ENCODE assay signal across 8 mouse cellular contexts in genomic region chr1:167374003-167374784, GRCm38 (mm10). TPM values are rescaled to one million over a fixed set of nuclear protein-coding genes. Genes with fewer than 3 reads are reported as not detected.
DNase-seq lines count a peak whose midpoint lies in the region; ATAC-seq and TF ChIP-seq lines count a peak whose summit lies in the region.

No protein-coding gene starts in this region.

- DNase-seq in R1 (ENCODE audit: low read depth, low spot score) (peak; percentile 85), adipocyte (ENCODE audit: low spot score) (no peak)
- peak; percentile 78 for DNase-seq in embryo, embryonic 11 days
- DNase-seq in heart, postnatal 4 days, result peak; percentile 50
- peak; percentile 90 for DNase-seq in liver, adult 2 months (ENCODE audit: extremely low read depth, low read depth, low spot score)
- no peak for DNase-seq in cerebellum, postnatal 4 days (ENCODE audit: low spot score in 2 of 2)
- no peak for DNase-seq in frontal cortex, postnatal 10 days (ENCODE audit: low spot score in 2 of 2)

- no peaks in the 10 kb centered on the region for H3K36me3 ChIP-seq in liver, adult 2 months (ENCODE audit: control insufficient read depth, insufficient read depth, low read length)
- peaks cover 2% of the 10 kb centered on the region; the same call in 1 of the 2 replicates for H3K36me3 ChIP-seq in neural tube, embryonic 12.5 days

- H3K27me3 ChIP-seq in liver, adult 2 months (ENCODE audit: control insufficient read depth, insufficient read depth, low read length), result no peaks in the 10 kb centered on the region
- no peaks in the 10 kb centered on the region; the same call in 1 of the 2 replicates for H3K27me3 ChIP-seq in neural tube, embryonic 12.5 days (replicated peaks)

- peaks cover 23% of the 10 kb centered on the region for H3K4me1 ChIP-seq in liver, adult 2 months (ENCODE audit: control insufficient read depth, insufficient read depth, low read length)
- peaks cover 6% of the 10 kb centered on the region for H3K4me1 ChIP-seq in neural tube, embryonic 12.5 days

- TF ChIP-seq CTCF in liver, adult 2 months (IDR thresholded peaks at IDR 0.05; ENCODE audit: low read depth, low read length), result no peak

- no peak overlapping the region; the same call in 1 of the 2 replicates for H3K9ac ChIP-seq in liver, adult 2 months (ENCODE audit: low read depth, low read length)
- H3K9ac ChIP-seq in neural tube, embryonic 12.5 days, result no peak overlapping the region

- H3K4me2 ChIP-seq in neural tube, embryonic 12.5 days (replicated peaks), result peak overlapping the region; percentile 23

- no peaks in the 10 kb centered on the region for H3K79me2 ChIP-seq in liver, adult 2 months (ENCODE audit: control insufficient read depth, insufficient read depth, low read length)

- WGBS in liver, adult 2 months, result 24% methylated on average over 15 of the region's 15 CpGs
- 20% methylated on average over 15 of the region's 15 CpGs for WGBS in neural tube, embryonic 12.5 days

- H3K27ac ChIP-seq in liver, adult 2 months (replicated peaks; ENCODE audit: insufficient read depth, low read depth, low read length), result peak overlapping the region; percentile 98
- H3K27ac ChIP-seq in neural tube, embryonic 12.5 days, result no peak overlapping the region

- no peak overlapping the region for H3K4me3 ChIP-seq in liver, adult 2 months (ENCODE audit: insufficient read depth, low read depth, low read length)
- H3K4me3 ChIP-seq in neural tube, embryonic 12.5 days, result no peak overlapping the region

- no peak for TF ChIP-seq POLR2A in liver, adult 2 months (IDR thresholded peaks at IDR 0.05; ENCODE audit: extremely low read depth, insufficient read depth, low read length)

- H3K9me3 ChIP-seq in neural tube, embryonic 12.5 days, result no peaks in the 10 kb centered on the region

- ATAC-seq in neural tube, embryonic 12.5 days (ENCODE audit: low FRiP score, low read depth), result peak; percentile 68

RNA-seq across cellular contexts. Expression of gene Mgst3, which starts 19.4 kb away (rescaled TPM):
- total RNA-seq in heart, postnatal 4 days (2021), result 100 to 1,000 TPM; 142 to 157 TPM
- total RNA-seq in liver, adult 2 months (2014; rRNA removed), result 62.5 and 82.7 TPM in 2 replicates
- 97.8 and 112 TPM in 2 replicates for polyA plus RNA-seq in liver, adult 2 months (2012; rRNA removed)
- 72.0 and 76.5 TPM in 2 replicates for polyA plus RNA-seq in neural tube, embryonic 12.5 days (2016; fragmentation: Nextera tagmentation; extraction: Ambion mirVana)

RNA-seq across cellular contexts. Expression of gene Aldh9a1, which starts 24.4 kb away (rescaled TPM):
- 10 to 100 TPM; 32.4 to 37.0 TPM for total RNA-seq in heart, postnatal 4 days (2021)
- total RNA-seq in liver, adult 2 months (2014; rRNA removed), result 119 TPM in 2 replicates
- polyA plus RNA-seq in liver, adult 2 months (2012; rRNA removed), result 127 and 162 TPM in 2 replicates
- 29.6 and 30.8 TPM in 2 replicates for polyA plus RNA-seq in neural tube, embryonic 12.5 days (2016; fragmentation: Nextera tagmentation; extraction: Ambion mirVana)

Comparison
In these comparisons a context has a peak if more than half of its experiments do, and no peak if none do; other contexts are left out.
1. DNase-seq: peak in R1 (single experiment), embryo, embryonic 11 days (single experiment), heart, postnatal 4 days (single experiment) and liver, adult 2 months (single experiment); none in cerebellum, postnatal 4 days (0 of 2), frontal cortex, postnatal 10 days (0 of 2) and adipocyte (single experiment).